Mouse (Mus musculus) cerebral cortex, adult 2 months (tissue): ENCODE results near the gene Dll4.

Source experiments
- WGBS: fragments of 180-500 bp; shearing (Covaris S2); methylation state at CpG from one replicate; pipeline ENCODE4 v1.1.7; 2018; 5-methylcytosine and 5-hydroxymethylcytosine counted together

Gene Dll4

DNA sequence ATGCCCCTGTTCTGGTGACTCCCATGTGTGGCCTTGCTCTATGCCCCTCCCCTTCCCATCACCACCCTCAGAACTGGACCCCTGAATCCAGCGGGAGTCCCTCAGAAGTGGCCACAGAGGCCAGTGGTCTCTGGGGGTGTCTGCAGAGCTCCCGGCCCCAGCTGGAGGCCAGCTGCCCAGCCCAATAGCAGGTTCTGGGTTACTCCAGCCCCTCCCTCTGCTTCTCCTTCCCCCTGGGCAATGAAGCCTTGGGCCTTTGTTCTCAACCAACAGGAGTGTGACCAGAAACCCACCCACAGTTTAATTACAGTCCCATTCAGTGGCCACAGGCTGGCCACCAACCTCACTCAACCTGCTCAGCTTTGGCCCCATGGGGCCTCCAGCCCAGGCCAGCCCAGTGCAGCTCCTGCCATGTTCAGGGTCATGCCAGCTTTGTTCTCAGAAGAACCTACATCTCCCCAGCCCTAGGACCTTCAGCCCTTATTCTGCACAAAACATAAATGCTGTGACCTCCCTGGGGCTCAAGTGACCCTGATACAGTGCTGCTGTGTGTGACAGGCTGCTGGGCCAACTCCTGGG is 13.1 kb upstream of the Dll4 start:
- WGBS: 80% methylated on average over 2 of the region's 2 CpGs

DNA sequence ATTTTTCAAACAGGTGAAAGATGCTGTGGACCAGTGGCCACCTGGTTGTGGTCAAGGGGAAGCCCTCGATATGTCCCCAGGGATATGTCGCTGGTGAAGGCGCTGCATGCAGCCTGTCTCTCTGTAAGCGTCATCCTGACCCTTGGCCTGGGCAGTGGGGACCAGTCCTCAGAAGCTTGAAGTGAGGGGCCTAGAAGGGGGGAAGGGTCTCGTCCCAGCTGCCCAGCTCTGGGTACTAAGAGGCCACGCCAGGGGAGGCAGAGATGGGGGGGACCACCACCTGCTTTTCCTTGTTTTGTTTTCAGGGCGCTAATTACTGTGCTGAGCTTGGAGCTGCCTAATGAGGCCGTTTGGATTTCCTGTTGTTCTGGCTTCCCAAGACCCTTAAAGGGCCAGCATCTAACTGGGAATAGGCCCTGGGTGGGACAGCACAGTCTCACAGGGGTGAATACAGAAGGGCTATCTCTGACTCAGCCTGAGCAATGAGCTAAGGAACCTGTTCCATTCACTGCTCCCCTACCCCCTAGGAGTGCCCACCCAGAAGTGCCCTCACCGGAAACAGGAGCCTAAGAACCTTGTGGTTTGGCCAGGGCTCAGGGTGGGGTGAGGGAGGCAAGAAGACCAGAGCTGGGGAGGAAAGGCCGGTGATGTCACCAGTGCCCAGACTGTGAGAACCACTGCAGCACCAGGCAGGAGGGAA is 11.7 kb upstream of the Dll4 start:
- WGBS: 54% methylated on average over 10 of the region's 10 CpGs

DNA sequence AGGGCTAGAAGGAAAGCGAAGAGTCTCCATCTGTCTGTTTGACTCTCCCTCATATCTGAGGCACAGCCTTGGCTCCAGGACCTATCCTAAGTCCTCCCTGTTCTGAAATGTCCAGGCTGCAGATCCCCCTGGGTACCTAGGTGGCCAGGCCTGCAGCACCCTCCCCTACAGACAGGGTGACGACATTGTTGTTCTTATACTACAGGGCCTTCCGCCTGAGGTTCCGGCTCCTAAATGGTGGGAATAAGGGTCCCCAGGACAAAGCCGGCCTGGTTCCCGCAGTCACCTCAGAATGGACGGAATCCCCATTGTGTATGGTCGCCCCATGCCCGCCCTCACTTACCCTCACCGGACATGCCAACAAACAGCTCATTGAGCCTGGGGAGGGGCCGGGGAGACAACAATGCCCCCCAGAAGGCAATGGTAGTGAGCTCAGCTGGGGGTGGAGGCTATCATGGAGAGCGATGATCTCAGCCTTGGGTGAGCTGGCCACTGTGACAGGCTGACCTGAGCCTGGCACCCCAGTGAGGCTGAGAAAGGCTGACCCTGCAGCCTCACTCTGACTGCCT is 10.8 kb upstream of the Dll4 start:
- WGBS: 68% methylated on average over 12 of the region's 12 CpGs

DNA sequence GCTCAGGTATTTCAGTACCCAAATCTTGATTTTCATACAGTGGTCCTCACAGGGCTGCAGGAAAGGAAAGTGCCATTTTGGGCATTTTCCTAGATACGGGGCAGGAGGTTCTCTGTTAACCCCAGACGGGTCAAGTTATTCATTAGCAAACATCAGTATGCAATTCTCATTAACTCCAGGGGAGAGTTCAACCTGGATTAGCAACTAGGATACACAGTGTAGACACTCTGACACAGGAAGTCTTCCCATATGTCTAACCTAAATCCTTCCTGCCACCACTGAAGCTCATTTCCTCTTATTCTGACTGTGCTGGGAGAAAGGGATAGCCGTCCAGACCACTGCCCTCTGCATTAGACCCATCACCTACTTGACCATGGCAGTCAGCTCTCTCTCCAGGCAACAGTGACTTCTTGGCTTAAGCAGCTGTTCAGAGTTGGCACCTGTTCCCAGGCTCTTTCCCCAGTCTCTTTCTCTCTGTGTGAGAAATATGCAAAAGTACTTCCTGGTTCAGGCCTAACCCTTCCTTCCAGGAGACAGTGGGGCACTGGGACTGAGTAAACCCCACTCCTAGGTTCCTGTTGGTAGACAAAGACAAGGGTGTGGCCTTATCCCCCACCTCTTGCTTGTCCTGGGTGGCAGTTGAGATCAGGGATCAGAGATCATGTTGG is 7.4 kb upstream of the Dll4 start:
- WGBS: 81% methylated on average over 3 of the region's 3 CpGs

DNA sequence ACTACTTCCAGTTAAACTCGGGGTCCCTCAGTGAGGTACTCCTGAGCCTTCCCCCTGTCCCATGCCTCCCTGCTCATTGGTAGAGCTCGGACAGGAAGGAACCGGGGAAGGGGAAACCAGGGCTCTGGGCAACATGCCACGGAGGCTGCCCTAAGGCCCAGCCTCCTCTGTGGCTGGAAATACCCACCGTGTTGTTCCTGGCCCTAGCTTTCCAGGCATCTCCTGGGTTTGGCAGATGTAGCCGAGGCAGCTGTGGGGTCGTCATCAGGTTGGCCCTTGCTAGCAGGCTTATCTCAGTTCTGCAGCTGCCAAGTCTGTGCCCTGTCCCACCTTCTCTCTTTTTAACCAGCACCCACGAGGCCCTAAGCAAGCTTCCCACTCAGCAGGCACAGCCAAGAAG is 5.0 kb upstream of the Dll4 start:
- 66% methylated on average over 8 of the region's 8 CpGs for WGBS

DNA sequence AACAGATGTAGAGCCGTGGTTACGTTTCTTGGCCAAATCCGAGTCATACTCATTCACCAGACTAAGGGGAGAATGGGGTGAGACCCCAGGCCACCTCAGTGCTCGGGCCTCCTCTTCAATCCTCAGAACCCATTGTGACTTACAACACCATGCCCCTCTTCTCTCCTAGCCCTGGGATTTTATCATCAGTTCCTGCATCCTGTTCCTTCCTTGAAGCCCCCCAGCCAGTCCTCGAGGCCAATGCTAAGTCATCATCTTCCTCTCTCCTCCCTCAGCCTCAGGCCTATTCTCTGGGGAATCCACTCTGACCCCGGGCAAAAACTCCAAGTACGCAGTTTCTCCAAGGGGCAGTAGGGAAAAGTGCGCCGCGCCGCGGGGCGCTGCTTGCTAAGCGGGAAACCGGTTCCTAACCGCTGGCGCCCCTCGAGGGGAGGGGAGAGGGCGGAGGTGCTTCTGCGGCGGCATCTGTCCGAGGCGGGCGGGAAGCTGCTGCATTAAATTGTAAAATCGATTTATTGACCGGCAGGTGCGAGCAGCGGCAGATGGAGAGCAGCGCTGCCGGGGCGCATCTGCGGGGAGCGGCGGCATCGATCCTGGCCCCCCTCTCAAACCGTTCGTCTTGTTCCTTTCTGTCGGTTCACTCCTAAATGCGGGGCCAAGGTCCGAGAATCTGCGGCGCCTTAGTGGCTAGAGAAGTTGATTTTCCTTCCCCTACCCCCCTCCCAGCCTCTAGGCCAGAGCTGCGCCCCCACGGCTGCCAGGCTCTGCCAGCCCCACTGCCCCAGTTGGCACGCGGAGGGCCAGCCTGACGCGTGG is 3.6 kb upstream of the Dll4 start:
- WGBS: 9% methylated on average over 48 of the region's 48 CpGs

DNA sequence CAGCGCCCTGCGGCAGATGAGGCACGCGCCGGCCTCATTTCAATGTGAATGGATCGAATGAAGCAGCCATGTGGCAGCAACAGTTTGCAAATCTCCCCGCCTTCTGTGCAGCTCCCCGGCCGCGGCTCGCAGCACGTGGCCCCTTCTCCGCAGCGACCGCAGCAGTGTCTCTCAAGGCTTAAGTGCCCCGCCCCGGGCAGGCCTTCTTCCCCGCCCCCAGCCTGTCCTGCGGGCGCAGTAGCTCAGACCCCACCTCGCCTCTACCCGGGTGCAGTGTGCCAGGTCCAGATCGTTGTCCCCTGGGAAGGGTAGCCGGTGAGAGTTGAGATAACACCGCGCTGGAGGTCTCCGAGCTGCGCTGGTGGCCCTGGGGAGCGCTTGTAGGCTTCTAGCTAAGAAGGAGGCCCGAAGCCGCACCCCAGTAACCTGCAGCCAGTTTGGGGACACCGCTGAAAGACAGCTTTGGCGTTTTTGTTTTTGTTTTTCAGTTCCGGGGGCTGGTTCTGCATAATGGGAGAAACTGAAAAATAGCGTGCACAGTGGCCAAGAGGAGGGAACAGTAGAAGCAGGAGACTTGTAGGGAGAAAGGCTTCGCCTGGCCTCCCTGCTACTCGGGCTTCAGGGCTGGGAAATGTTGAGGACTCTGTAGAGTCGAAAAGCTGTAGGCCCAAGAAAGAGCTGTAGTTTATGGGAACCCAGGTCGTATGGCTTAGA is 2.8 kb upstream of the Dll4 start:
- WGBS: 23% methylated on average over 39 of the region's 39 CpGs

DNA sequence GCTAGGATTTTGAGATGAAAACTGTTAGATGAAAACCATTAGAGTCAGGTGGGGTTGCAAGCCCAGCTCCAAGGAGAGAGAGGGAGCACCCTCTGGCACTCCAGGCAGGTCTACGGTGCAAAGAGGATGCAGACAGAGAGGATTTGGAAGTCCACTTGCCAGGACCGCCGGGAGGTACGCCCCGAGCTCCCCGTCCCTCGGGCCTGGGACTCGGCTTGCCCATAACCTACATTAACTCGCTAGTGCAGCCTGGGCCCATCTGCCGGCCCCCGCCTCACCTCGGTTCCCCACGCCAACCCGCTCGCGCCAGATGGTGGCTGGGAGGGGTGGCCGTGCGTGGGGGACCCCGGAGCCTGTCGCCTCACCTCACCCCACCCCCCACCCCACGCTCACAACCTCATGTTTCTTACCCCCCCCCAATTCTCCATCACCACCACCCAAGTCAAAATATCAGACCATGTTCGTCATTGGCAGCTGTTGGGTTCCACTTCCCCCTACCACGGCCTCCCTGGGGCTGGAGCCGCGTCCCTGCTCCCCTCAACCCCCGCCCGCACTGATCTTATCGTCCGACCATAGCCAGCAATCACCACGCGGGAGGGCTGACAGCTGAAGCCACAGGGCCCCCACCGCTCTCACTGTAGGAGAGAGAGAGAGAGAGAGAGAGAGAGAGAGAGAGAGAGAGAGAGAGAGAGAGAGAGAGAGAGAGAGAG is 1.6 kb upstream of the Dll4 start:
- WGBS: 24% methylated on average over 32 of the region's 32 CpGs

DNA sequence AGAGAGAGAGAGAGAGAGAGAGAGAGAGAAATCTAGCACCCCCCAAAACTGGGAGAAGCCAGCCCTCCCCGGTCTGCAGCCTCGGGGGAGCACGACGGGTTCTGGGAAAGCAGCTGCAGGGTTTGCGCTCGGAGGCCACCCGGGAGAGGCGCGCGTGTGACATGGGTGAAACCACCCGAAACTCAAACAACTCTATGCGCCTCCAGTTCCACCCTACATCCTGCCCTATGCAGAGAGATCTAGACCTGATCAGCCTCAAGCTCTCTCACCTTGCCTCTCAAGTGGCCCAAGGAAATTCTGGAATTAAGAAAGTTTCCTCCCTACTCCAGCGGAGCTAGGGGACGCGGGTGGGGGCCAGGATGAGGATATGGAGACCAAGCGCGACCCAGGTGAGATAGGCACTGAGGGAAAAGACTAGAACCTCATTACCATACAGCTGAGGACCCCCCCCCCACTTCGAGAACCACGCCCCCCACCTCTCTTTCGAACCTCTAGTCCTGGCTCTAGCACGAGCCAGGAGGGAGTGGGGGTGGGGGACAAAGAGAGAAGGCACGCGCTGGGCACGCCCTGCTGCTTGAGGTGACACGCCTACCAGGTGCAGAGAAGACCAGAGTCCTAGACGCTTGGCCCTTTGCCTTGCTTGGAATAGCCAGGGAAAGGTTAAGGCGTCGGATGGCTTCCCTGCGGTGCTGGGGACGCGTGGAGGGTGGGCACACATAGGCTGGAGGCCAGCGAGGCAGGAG is 837 bp upstream of the Dll4 start:
- 2% methylated on average over 32 of the region's 32 CpGs for WGBS

DNA sequence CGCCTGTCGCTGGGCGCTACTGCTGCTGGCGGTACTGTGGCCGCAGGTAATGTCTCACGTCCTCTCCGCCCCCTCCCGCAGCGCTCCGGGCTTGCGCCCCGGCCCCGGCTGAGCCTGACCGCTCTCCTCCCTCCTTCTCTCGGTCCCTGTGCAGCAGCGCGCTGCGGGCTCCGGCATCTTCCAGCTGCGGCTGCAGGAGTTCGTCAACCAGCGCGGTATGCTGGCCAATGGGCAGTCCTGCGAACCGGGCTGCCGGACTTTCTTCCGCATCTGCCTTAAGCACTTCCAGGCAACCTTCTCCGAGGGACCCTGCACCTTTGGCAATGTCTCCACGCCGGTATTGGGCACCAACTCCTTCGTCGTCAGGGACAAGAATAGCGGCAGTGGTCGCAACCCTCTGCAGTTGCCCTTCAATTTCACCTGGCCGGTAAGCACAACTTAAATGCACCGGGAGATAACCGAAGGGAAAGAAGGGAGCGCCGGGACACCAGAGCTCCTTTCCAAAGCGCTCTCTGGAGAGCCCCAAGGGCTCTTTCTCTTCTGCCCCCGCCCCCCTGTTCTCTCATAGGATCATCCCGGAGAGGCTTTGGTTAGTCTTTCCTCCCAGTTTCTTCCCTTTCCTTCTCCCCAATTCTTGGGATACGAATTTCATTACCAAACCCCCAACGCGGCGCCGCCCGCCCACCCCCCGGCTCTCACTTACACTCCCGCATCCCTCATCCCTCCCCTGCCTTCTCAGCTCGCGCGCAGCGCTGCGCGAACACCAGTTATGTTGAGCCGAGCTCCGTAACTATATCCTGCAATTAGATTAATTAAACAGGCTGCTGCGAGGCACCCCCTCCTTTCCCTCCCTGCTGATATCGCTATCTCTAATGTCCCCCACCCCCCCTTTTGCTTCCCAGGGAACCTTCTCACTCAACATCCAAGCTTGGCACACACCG is 847 bp downstream of the Dll4 start:
- WGBS: 1% methylated on average over 60 of the region's 61 CpGs

DNA sequence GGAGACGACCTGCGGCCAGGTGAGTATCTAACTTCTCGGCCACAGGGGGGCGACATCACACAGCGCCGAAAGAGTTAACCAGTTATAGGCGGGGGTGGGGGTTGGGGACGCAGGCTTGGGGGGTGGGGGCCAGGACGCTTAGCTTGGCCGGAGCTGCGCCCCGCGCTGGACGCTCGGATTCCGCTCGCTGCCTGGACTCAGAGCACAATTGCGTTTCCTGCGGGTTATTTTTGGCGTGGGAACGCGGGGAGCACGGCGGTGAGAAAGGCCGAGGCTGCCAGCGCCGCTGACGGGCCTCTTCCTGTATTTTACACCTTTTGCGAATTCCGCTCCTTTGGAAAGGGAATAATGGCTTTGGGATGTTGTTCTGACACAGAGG is 1.5 kb downstream of the Dll4 start:
- 1% methylated on average over 30 of the region's 30 CpGs for WGBS

DNA sequence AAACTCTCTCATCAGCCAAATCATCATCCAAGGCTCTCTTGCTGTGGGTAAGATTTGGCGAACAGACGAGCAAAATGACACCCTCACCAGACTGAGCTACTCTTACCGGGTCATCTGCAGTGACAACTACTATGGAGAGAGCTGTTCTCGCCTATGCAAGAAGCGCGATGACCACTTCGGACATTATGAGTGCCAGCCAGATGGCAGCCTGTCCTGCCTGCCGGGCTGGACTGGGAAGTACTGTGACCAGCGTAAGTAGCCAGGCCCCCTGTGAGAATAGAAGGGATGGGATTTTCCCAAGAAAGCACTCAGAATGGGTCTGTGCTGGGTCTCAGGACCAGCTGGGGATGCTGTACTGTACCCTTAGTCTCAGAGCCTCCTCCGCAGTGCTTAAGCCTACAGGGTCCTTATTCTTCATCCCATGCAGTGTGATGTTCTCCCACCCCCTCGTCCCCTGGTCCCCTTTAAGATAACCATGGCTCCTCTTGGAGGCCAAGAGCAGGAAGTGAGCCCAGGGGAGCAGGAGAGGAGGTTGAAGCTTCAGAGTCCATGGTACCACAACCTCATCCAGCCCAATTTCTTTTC is 2.5 kb downstream of the Dll4 start:
- 60% methylated on average over 11 of the region's 11 CpGs for WGBS

DNA sequence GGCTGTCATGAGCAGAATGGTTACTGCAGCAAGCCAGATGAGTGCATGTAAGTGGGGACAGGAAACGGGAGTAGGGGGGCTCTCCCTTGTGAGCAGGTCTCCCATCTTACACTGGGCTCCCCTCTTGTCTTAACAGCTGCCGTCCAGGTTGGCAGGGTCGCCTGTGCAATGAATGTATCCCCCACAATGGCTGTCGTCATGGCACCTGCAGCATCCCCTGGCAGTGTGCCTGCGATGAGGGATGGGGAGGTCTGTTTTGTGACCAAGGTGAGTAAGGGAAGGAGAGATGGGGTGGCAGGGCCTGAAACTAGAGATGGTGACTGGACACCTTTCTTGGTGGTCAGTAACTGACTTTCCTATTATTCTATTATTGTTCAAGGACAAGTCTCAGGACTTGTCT is 3.0 kb downstream of the Dll4 start:
- 75% methylated on average over 5 of the region's 5 CpGs for WGBS

DNA sequence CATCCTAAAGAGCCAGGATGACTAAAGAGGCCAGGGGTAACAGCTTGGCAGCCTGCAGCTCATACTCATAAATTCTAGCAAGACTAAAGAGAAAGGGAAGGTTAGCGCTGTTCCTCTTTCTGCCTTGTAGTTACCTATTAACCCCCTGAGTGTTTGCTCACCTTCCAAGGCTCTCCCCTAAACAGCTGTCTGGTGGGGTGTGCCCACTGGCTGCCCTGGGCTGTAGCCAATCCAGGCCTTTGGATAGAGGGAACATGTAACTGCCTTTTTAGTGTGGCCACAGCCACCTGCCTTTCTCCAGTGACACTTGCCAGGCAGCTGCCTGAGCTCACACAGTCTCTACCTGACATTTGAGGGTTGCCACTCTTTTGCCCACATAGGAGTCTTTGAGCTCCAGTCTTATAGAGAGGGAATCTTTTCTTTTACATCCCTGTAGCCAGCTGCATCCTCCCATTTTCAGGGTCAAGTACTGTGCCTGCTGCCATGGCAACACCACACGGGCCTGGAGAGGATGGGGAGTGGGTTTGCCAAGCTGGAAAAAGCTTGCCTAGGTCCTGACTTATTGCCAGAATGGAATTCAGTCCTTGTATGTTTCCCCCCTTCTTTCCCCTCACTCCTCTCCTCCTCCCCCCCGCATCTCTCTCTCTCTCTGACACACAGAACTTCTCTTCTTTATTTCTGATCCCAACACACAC is 3.7 kb downstream of the Dll4 start:
- 78% methylated on average over 3 of the region's 3 CpGs for WGBS

DNA sequence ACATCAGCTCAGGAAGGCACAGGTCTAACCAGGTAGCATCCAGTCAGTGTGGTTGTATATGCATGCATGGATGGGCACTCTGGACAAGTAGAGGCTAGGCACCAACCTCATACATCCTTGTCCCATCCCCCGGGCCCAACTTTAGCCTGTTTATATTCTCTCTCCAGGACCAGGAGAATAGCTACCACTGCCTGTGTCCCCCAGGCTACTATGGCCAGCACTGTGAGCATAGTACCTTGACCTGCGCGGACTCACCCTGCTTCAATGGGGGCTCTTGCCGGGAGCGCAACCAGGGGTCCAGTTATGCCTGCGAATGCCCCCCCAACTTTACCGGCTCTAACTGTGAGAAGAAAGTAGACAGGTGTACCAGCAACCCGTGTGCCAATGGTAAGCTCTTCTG is 5.2 kb downstream of the Dll4 start:
- WGBS: 93% methylated on average over 8 of the region's 8 CpGs

DNA sequence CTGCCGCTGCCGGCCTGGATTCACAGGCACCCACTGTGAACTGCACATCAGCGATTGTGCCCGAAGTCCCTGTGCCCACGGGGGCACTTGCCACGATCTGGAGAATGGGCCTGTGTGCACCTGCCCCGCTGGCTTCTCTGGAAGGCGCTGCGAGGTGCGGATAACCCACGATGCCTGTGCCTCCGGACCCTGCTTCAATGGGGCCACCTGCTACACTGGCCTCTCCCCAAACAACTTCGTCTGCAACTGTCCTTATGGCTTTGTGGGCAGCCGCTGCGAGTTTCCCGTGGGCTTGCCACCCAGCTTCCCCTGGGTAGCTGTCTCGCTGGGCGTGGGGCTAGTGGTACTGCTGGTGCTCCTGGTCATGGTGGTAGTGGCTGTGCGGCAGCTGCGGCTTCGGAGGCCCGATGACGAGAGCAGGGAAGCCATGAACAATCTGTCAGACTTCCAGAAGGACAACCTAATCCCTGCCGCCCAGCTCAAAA is 6.6 kb downstream of the Dll4 start:
- 82% methylated on average over 24 of the region's 24 CpGs for WGBS

DNA sequence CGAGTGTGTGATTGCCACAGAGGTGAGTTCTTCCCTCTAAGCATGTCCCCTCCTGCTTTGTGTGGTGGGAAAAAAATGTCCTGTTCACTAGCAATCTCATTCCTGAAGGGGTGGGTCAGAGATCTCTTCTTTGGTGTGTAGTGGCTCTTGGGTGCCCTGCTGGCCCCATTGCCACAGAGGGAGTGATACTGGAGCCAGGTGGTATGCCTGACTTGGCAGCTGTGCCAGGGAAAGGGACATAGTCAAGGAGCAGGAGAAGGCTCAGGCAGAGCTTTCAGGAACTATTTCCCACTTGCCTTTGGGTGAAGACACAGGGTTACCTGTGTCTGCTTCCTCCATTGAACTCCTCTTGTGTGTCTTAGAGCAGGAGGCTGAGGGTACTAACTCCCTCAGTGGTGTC is 8.6 kb downstream of the Dll4 start:
- 80% methylated on average over 1 of the region's 1 CpGs for WGBS

DNA sequence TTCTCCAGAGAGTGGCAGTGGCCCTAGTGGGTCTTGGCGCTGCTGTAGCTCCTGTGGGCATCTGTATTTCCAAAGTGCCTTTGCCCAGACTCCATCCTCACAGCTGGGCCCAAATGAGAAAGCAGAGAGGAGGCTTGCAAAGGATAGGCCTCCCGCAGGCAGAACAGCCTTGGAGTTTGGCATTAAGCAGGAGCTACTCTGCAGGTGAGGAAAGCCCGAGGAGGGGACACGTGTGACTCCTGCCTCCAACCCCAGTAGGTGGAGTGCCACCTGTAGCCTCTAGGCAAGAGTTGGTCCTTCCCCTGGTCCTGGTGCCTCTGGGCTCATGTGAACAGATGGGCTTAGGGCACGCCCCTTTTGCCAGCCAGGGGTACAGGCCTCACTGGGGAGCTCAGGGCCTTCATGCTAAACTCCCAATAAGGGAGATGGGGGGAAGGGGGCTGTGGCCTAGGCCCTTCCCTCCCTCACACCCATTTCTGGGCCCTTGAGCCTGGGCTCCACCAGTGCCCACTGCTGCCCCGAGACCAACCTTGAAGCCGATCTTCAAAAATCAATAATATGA is 9.5 kb downstream of the Dll4 start:
- WGBS: 91% methylated on average over 7 of the region's 7 CpGs
